Mouse (Mus musculus) mature B cell (primary cell): ENCODE measurements around the gene Il6ra.

ENCODE experiments used
- in situ Hi-C: fragments of 300-500 bp; cut with MboI; formaldehyde crosslinking; loops from 2 replicates; pipeline ENCODE4 v1.14.3; 2019

The Il6ra gene

GRCm38 (mm10) chr3:89909703-89910542 is 3.1 kb downstream of the Il6ra start:
- in situ Hi-C loops: no loop called here

- in situ Hi-C loops: no loop called here
Observed at GRCm38 (mm10) chr3:89908836-89909235, 4.2 kb downstream of the Il6ra start.

GRCm38 (mm10) chr3:89907846-89908245 is 5.2 kb downstream of the Il6ra start:
- in situ Hi-C loops: no loop called here

- in situ Hi-C loops: no loop called here
Observed at GRCm38 (mm10) chr3:89899511-89899908, 13.5 kb downstream of the Il6ra start.

GRCm38 (mm10) chr3:89898870-89899510 is 14.0 kb downstream of the Il6ra start:
- in situ Hi-C loops: no loop called here

GRCm38 (mm10) chr3:89898011-89898410 is 15.0 kb downstream of the Il6ra start:
- in situ Hi-C loops: no loop called here

GRCm38 (mm10) chr3:89897204-89897796 is 15.7 kb downstream of the Il6ra start:
- in situ Hi-C loops: no loop called here

- in situ Hi-C loops: no loop called here
Observed at GRCm38 (mm10) chr3:89896571-89896970, 16.4 kb downstream of the Il6ra start.

GRCm38 (mm10) chr3:89892517-89893106 is 20.4 kb downstream of the Il6ra start:
- in situ Hi-C loops: no loop called here

GRCm38 (mm10) chr3:89891696-89892095 is 21.3 kb downstream of the Il6ra start:
- in situ Hi-C loops: no loop called here

- in situ Hi-C loops: no loop called here
Observed at GRCm38 (mm10) chr3:89889841-89890430, 23.1 kb downstream of the Il6ra start.

GRCm38 (mm10) chr3:89887582-89888230 is 25.3 kb downstream of the Il6ra start:
- in situ Hi-C loops: no loop called here

GRCm38 (mm10) chr3:89885766-89886165 is 27.2 kb downstream of the Il6ra start:
- in situ Hi-C loops: no loop called here

- in situ Hi-C loops: no loop called here
Observed at GRCm38 (mm10) chr3:89883582-89884041, 29.4 kb downstream of the Il6ra start.

- in situ Hi-C loops: no loop called here
Observed at GRCm38 (mm10) chr3:89882556-89883181, 30.3 kb downstream of the Il6ra start.

GRCm38 (mm10) chr3:89880036-89880851 is 32.8 kb downstream of the Il6ra start:
- in situ Hi-C loops: no loop called here

- in situ Hi-C loops: no loop called here
Observed at GRCm38 (mm10) chr3:89879326-89879725, 33.7 kb downstream of the Il6ra start.

- in situ Hi-C loops: no loop called here
Observed at GRCm38 (mm10) chr3:89878456-89878855, 34.5 kb downstream of the Il6ra start.

GRCm38 (mm10) chr3:89877129-89877528 is 35.9 kb downstream of the Il6ra start:
- in situ Hi-C loops: no loop called here

- in situ Hi-C loops: no loop called here
Observed at GRCm38 (mm10) chr3:89876469-89876868, 36.5 kb downstream of the Il6ra start.
